Mouse (Mus musculus) limb, embryonic 11.5 days (tissue): ENCODE data around the gene Kmt5a. TPM values are rescaled to one million over a fixed set of nuclear protein-coding genes. Genes with fewer than 3 reads are reported as not detected.
"Not testable (repeated sequence)": the region's sequence is repeated elsewhere in the genome, so short reads cannot be mapped to it uniquely, and the experiment has no call there.

Experiments used
- ATAC-seq: fragments of 200-750 bp; cut with Nextera tagmentation; 2 replicates; pipeline ENCODE4 v1.8.0; 2017; ENCODE audit warnings: low read depth; ENCODE audit not compliant: insufficient number of reproducible peaks, low FRiP score, low TSS enrichment
- DNase-seq: peaks from one replicate; pipeline ENCODE4 v3.0.0-alpha.2; 2015; ENCODE audit warnings: low spot score
- H3K27ac ChIP-seq: fragments of 300-500 bp; sonication (generic); replicated peaks from 2 replicates; pipeline ENCODE4 v1.5.1; 2014; ENCODE audit warnings: low read depth, mild to moderate bottlenecking, low read length
- H3K27me3 ChIP-seq: fragments of 300-500 bp; sonication (generic); 2 replicates; pipeline ENCODE4 v1.6.1; 2014; ENCODE audit warnings: mild to moderate bottlenecking, low read length, mixed read lengths; ENCODE audit not compliant: control insufficient read depth, insufficient read depth
- H3K36me3 ChIP-seq: fragments of 300-500 bp; sonication (generic); 2 replicates; pipeline ENCODE4 v1.6.1; 2014; ENCODE audit warnings: mild to moderate bottlenecking, low read length, moderate library complexity, mixed read lengths; ENCODE audit not compliant: control insufficient read depth, insufficient read depth
- H3K4me1 ChIP-seq: fragments of 300-500 bp; sonication (generic); 2 replicates; pipeline ENCODE4 v1.6.1; 2014; ENCODE audit warnings: low read length, mixed read lengths; ENCODE audit not compliant: control insufficient read depth, insufficient read depth
- H3K4me2 ChIP-seq: fragments of 300-500 bp; sonication (generic); 2 replicates; pipeline ENCODE4 v1.6.1; 2014; ENCODE audit warnings: low read depth, mild to moderate bottlenecking, moderate library complexity; ENCODE audit not compliant: severe bottlenecking
- H3K4me3 ChIP-seq: fragments of 300-500 bp; sonication (generic); 2 replicates; pipeline ENCODE4 v1.5.1; 2014; ENCODE audit warnings: low read depth, low read length
- H3K9ac ChIP-seq: fragments of 300-500 bp; sonication (generic); 2 replicates; pipeline ENCODE4 v1.6.1; 2014; ENCODE audit warnings: mild to moderate bottlenecking, low read length
- H3K9me3 ChIP-seq: fragments of 300-500 bp; sonication (generic); 2 replicates; pipeline ENCODE4 v1.6.1; 2016; ENCODE audit warnings: low read length; ENCODE audit not compliant: control insufficient read depth
- WGBS: fragments of 180-500 bp; shearing (Covaris S2); extraction: QIAGEN DNeasy Blood & Tissue Kit; methylation state at CpG from one replicate; pipeline ENCODE4 v1.1.7; 2014; 5-methylcytosine and 5-hydroxymethylcytosine counted together
- polyA plus RNA-seq: library from polyadenylated mRNA; unstranded; fragments of >200 nt; fragmentation: Nextera tagmentation; extraction: Ambion mirVana; gene quantifications from 2 replicates; pipeline ENCODE4 v1.2.1, GENCODE M21; 2014

Kmt5a gene
- polyA plus RNA-seq, 1 experiment from 2014 or later = 102 TPM

DNA sequence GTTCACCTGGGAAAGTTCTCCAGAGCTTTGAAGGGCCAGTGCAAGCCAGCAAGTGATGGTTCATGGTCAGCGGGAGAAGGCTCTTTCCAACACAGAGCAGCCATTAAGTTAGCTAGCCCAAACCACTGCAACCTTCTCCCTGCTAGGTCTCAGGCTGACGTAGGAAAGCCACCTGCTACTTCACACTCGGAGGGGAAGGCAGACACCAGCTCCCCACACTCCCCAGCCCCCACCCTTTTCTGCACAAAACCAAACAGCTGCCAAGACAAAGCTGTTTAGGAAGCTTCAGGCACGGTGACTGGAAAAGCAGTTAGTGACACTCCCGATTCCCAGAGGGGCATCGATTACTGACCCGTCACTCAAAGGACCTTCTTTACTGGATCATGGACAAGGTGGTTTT lies 55.8 kb downstream of the Kmt5a start:
- no peak overlapping the region for H3K27ac ChIP-seq
- DNase-seq (no peak), ATAC-seq (no peak)
- H3K4me1 ChIP-seq = no peaks in the 10 kb centered on the region
- H3K9me3 ChIP-seq = no peaks in the 10 kb centered on the region
- H3K4me3 ChIP-seq = no peak overlapping the region
- H3K27me3 ChIP-seq = no peaks in the 10 kb centered on the region
- WGBS = 80% methylated on average over 7 of the region's 7 CpGs
- H3K4me2 ChIP-seq = no peak overlapping the region
- H3K36me3 ChIP-seq = peaks cover 5% of the 10 kb centered on the region; the same call in 1 of the 2 replicates
- no peak overlapping the region for H3K9ac ChIP-seq

DNA sequence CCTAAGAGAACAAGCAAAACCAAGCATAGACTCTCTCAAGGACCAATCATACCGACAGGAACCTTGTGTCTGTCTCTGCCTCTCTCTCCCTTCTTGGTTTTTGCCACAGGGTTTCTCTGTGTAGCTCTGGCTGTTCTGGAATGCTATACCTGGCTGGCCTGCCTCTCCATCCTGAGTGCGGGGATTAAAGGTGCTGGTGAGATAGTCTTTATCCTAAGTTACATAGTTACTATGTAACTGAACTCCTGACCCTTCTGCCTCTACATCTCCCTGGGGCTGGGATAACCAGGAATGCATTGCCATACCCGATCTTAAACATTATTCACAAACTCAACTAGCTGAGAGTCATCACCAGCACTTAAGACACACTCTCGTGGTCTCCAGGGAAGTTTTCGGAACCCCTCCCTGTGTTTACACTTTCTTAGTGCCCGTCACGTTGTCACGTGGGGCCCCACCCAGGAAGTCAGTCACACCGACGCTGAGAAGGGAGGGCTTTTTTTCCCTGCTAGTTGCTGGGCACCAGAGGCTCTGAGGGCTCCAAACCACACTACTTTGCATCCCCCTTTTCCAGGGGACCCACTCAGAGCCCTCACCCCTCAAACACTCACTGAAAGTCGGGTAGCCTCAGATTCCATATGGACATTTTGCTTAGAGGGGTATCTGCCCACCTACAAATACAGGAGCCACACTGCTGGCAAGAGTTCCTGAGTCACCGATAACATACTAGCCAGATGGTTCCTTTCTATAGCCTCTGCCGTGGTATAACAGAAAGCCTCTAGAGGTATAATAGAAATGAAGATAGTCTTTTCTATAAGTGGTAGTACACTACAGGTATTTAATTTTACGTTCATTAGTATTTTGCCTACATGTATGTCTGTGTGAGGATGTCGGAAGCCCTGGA lies 57.1 kb downstream of the Kmt5a start:
- peaks cover 9% of the 10 kb centered on the region; the same call in 1 of the 2 replicates for H3K36me3 ChIP-seq
- no peak overlapping the region for H3K27ac ChIP-seq
- H3K27me3 ChIP-seq = no peaks in the 10 kb centered on the region
- H3K4me2 ChIP-seq = no peak overlapping the region
- 79% methylated on average over 15 of the region's 15 CpGs for WGBS
- ATAC-seq = no peak
- H3K9ac ChIP-seq = no peak overlapping the region
- H3K4me1 ChIP-seq = no peaks in the 10 kb centered on the region
- H3K4me3 ChIP-seq = no peak overlapping the region
- no peaks in the 10 kb centered on the region for H3K9me3 ChIP-seq
- DNase-seq = no peak

DNA sequence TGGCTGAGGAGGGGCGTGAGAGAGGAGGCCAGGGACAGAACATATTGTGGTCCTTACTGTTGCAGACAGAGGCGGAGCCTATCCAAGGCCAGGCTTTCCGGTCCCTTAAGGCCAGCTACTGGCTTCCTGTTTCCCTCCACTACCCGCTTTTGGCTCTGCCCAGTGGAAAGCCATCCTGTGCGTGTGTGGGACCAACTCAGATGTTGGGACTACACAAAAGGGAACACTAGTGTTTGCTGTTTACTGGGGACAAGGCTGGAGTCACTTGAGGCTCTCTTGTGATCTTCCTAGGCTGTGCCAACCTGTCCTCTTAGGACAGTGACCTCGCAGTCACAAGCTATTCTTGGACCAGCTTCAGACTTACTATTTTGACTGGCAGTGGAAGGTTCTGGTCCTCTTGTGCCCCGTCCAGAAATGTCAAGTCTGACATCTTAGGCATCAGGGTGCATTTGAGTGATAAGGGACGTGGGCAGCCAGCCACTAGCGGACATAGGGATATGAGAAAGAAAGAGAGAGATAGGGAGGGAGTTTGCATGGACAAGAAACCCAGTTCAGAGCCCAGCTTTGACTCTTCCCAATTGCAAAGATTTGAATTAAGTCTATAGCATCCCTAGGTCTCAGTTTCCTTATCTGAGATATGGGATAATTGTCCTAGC lies 58.6 kb downstream of the Kmt5a start:
- DNase-seq = no peak
- Histone ChIP-seq H3K4me1 (no peaks in the 10 kb centered on the region), H3K4me3 (no peak overlapping the region), H3K4me2 (no peak overlapping the region), H3K9ac (no peak overlapping the region), H3K27me3 (no peaks in the 10 kb centered on the region), H3K27ac (no peak overlapping the region), H3K9me3 (no peaks in the 10 kb centered on the region), H3K36me3 (peaks cover 6% of the 10 kb centered on the region; the same call in 1 of the 2 replicates)
- 81% methylated on average over 9 of the region's 9 CpGs for WGBS
- no peak for ATAC-seq

DNA sequence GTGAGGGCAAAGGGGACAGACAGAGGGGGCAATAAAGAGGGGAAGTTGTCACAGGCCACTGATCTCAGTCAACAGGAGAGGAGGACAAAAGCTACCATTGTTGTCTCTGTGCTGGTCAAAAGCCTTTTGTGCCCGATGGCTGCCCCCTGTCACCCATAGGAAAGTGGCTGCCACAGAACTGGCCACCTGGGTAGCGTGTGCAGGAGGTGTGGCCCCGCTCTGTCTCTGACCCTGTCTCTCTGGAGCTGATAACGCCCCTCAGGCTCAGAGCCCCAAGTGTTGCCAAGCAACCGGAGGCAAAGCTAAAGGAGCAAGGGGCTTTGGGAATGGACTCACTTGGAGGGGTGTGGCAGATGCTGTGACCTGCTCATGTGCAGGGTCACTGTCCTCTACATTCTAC lies 59.3 kb downstream of the Kmt5a start:
- 64% methylated on average over 5 of the region's 5 CpGs for WGBS
- DNase-seq = no peak

DNA sequence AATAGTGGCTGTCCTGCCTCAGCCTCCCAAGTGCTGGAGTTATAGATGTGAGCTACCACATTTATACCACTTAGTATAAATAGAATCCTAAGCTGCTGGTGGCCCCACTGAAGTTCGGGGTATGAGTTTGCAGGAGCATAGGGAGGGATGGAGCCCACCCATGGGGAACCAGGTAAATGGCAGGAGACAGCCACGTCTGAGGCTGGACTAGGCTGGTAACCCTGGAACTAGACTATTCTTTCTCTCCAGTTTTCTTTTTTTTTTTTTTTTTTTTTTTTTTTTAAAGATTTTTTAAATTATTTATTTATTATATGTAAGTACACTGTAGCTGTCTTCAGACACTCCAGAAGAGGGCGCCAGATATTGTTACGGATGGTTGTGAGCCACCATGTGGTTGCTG lies 60.3 kb downstream of the Kmt5a start:
- not testable (repeated sequence) for H3K4me1 ChIP-seq, H3K9me3 ChIP-seq, H3K4me2 ChIP-seq, H3K4me3 ChIP-seq, H3K9ac ChIP-seq, DNase-seq, H3K36me3 ChIP-seq, H3K27me3 ChIP-seq, ATAC-seq, H3K27ac ChIP-seq
- WGBS = 91% methylated on average over 2 of the region's 4 CpGs

More for the DNA sequence above, 59.3 kb downstream of the Kmt5a start:
- H3K27me3 ChIP-seq = no peaks in the 10 kb centered on the region
- no peak for ATAC-seq
- no peaks in the 10 kb centered on the region for H3K4me1 ChIP-seq
- no peak overlapping the region for H3K4me2 ChIP-seq
- no peak overlapping the region for H3K4me3 ChIP-seq
- no peak overlapping the region for H3K27ac ChIP-seq
- no peak overlapping the region for H3K9ac ChIP-seq
- H3K9me3 ChIP-seq = no peaks in the 10 kb centered on the region
- peaks cover 6% of the 10 kb centered on the region; the same call in 1 of the 2 replicates for H3K36me3 ChIP-seq

DNA sequence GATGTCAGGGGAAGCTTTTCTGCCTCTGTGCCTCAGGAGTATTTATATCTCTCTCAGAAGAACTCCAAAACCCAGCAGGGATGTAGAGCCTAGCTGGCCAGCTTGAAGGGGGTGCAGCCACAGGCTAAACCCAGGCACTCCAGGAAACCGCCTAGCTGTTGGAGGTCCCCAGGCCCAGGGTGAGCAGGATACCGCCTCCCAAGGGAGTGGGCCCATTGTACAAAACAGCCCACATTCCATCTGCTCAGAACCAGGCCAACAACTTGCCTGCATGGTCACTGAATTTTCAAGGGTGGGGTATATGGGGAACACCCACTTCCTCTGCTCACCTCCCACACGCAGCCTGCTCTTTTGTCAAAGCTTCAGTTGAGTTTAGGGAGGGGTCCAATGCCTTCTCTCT lies 60.8 kb downstream of the Kmt5a start:
- Histone ChIP-seq H3K4me2 (no peak overlapping the region), H3K27ac (no peak overlapping the region), H3K9ac (no peak overlapping the region), H3K27me3 (no peaks in the 10 kb centered on the region), H3K9me3 (no peaks in the 10 kb centered on the region), H3K36me3 (peaks cover 6% of the 10 kb centered on the region; the same call in 1 of the 2 replicates), H3K4me3 (no peak overlapping the region), H3K4me1 (no peaks in the 10 kb centered on the region)
- ATAC-seq (no peak), DNase-seq (no peak)
- WGBS = 93% methylated on average over 3 of the region's 3 CpGs

DNA sequence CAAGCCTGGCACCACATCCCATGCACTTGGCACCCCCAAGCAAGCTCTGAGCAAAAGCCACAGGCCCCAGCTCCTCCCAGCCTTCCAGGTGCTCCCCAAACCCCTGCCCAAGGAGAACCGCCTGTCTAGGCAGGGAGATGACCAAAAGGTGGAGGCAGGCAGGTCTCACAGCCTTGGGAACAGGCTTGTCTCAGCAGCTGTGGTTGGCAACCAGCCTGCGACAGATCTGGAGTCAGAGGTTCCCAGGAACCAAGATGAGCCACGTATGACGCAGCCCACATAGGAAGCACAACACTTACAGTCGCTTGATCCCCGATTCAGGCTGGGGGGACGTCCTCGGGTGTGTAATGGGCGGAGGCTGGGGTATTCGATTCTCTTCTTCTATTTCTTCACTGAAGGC lies 61.8 kb downstream of the Kmt5a start:
- no peak for ATAC-seq
- H3K36me3 ChIP-seq = peaks cover 6% of the 10 kb centered on the region; the same call in 1 of the 2 replicates
- H3K27me3 ChIP-seq = no peaks in the 10 kb centered on the region
- no peak overlapping the region for H3K4me3 ChIP-seq
- no peak overlapping the region for H3K4me2 ChIP-seq
- WGBS = 87% methylated on average over 10 of the region's 10 CpGs
- no peak overlapping the region for H3K9ac ChIP-seq
- H3K27ac ChIP-seq = no peak overlapping the region
- H3K9me3 ChIP-seq = no peaks in the 10 kb centered on the region
- no peaks in the 10 kb centered on the region for H3K4me1 ChIP-seq
- no peak for DNase-seq

DNA sequence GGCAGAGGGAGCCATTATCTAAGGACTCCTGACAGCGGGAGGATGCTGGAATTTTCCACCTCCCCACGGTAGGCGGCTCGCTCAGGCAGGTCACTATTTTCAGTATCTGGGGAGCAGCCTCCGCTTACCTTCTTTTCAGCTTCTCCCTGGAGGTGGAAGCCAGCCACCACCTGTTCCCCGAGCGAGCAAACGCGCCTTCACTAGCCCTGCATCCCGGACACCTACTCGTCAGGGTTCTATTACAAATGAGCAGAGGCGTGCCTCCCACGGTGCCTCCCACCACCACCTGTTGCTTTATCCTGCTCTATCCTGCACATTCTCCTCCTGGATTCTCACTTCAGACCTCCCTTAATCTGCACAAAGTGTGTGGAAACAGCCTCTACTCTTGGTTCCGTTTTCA lies 64.0 kb downstream of the Kmt5a start:
- H3K9ac ChIP-seq = no peak overlapping the region
- WGBS = 60% methylated on average over 14 of the region's 14 CpGs

More for the DNA sequence above, 64.0 kb downstream of the Kmt5a start:
- DNase-seq = no peak
- H3K4me2 ChIP-seq = no peak overlapping the region
- no peak for ATAC-seq
- no peak overlapping the region for H3K4me3 ChIP-seq
- peaks cover 6% of the 10 kb centered on the region; the same call in 1 of the 2 replicates for H3K36me3 ChIP-seq
- no peaks in the 10 kb centered on the region for H3K9me3 ChIP-seq
- H3K27ac ChIP-seq = no peak overlapping the region
- no peaks in the 10 kb centered on the region for H3K27me3 ChIP-seq
- H3K4me1 ChIP-seq = no peaks in the 10 kb centered on the region
